Mouse (Mus musculus) stomach, embryonic 16.5 days (tissue): Measurements from ENCODE around the gene Rhod. TPM values are rescaled to one million over a fixed set of nuclear protein-coding genes. Genes with fewer than 3 reads are reported as not detected.

Source experiments
- ATAC-seq: fragments of 200-750 bp; cut with Nextera tagmentation; 2 replicates; pipeline ENCODE4 v1.8.0; 2017; ENCODE audit warnings: moderate number of reproducible peaks, moderate TSS enrichment; ENCODE audit not compliant: insufficient read depth, low FRiP score
- H3K27ac ChIP-seq: fragments of 300-500 bp; sonication (generic); 2 replicates; pipeline ENCODE4 v1.5.1; 2014; ENCODE audit warnings: low read length
- H3K27me3 ChIP-seq: fragments of 300-500 bp; sonication (generic); 2 replicates; pipeline ENCODE4 v1.6.1; 2014; ENCODE audit warnings: low read length, control low read depth, mixed read lengths; ENCODE audit not compliant: control insufficient read depth, insufficient read depth
- H3K36me3 ChIP-seq: fragments of 300-500 bp; sonication (generic); 2 replicates; pipeline ENCODE4 v1.6.1; 2014; ENCODE audit warnings: low read length; ENCODE audit not compliant: control insufficient read depth, insufficient read depth
- H3K4me1 ChIP-seq: fragments of 300-500 bp; sonication (generic); 2 replicates; pipeline ENCODE4 v1.6.1; 2014; ENCODE audit warnings: low read length, control low read depth, mixed read lengths; ENCODE audit not compliant: control insufficient read depth, insufficient read depth
- H3K4me2 ChIP-seq: fragments of 300-500 bp; sonication (generic); 2 replicates; pipeline ENCODE4 v1.6.1; 2014; ENCODE audit warnings: low read depth, low read length, mixed read lengths
- H3K4me3 ChIP-seq: fragments of 300-500 bp; sonication (generic); replicated peaks from 2 replicates; pipeline ENCODE4 v1.5.1; 2014; ENCODE audit warnings: mild to moderate bottlenecking, low read length
- H3K9ac ChIP-seq: fragments of 300-500 bp; sonication (generic); 2 replicates; pipeline ENCODE4 v1.6.1; 2014; ENCODE audit warnings: low read length
- H3K9me3 ChIP-seq: fragments of 300-500 bp; sonication (generic); replicated peaks from 2 replicates; pipeline ENCODE4 v1.6.1; 2016; ENCODE audit warnings: low read length, control low read depth; ENCODE audit not compliant: control insufficient read depth
- WGBS: fragments of 180-500 bp; shearing (Covaris S2); extraction: QIAGEN DNeasy Blood & Tissue Kit; methylation state at CpG from one replicate; pipeline ENCODE4 v1.1.7; 2014; 5-methylcytosine and 5-hydroxymethylcytosine counted together
- polyA plus RNA-seq: library from polyadenylated mRNA; unstranded; fragments of >200 nt; fragmentation: Nextera tagmentation; extraction: Ambion mirVana; gene quantifications from 2 replicates; pipeline ENCODE4 v1.2.1, GENCODE M21; 2015

The Rhod gene
- 24.3 and 36.4 TPM in 2 replicates for polyA plus RNA-seq

GRCm38 (mm10) chr19:4439161-4439801, at the start of gene Rhod:
TSS of gene Rhod (minus strand) at chr19:4439432.
- Histone ChIP-seq H3K4me3 (peak within 1 kb of the TSS; percentile 70), H3K27ac (peak within 1 kb of the TSS; percentile 57), H3K9ac (peak within 1 kb of the TSS; percentile 81), H3K36me3 (no peaks in the 10 kb centered on the region), H3K4me1 (peaks cover 33% of the 10 kb centered on the region), H3K9me3 (no peaks in the 10 kb centered on the region), H3K27me3 (no peaks in the 10 kb centered on the region), H3K4me2 (peak within 1 kb of the TSS; percentile 69)
- peak; percentile 75 for ATAC-seq
- under 1% methylated on average over 49 of the region's 51 CpGs for WGBS

GRCm38 (mm10) chr19:4487877-4488276, 48.6 kb upstream of the Rhod start:
- 0 out of 2 replicates have a peak, but pooled peaks cover 3% of the 10 kb centered on the region for H3K4me1 ChIP-seq
- WGBS: 69% methylated on average over 2 of the region's 2 CpGs
- no peak overlapping the region for H3K9ac ChIP-seq
- no peak overlapping the region for H3K4me2 ChIP-seq
- H3K27me3 ChIP-seq: no peaks in the 10 kb centered on the region
- H3K9me3 ChIP-seq: no peaks in the 10 kb centered on the region
- no peak overlapping the region for H3K27ac ChIP-seq
- no peaks in the 10 kb centered on the region for H3K36me3 ChIP-seq
- H3K4me3 ChIP-seq: no peak overlapping the region
- ATAC-seq: no peak

- Histone ChIP-seq H3K4me2 (no peak overlapping the region), H3K4me1 (0 out of 2 replicates have a peak, but pooled peaks cover 3% of the 10 kb centered on the region), H3K27ac (no peak overlapping the region), H3K27me3 (no peaks in the 10 kb centered on the region), H3K9me3 (no peaks in the 10 kb centered on the region), H3K4me3 (no peak overlapping the region), H3K36me3 (no peaks in the 10 kb centered on the region), H3K9ac (no peak overlapping the region)
- no peak for ATAC-seq
- 18% methylated on average over 5 of the region's 5 CpGs for WGBS
Observed at GRCm38 (mm10) chr19:4485006-4485405, 45.8 kb upstream of the Rhod start.

- H3K9me3 ChIP-seq: no peaks in the 10 kb centered on the region
- no peaks in the 10 kb centered on the region for H3K36me3 ChIP-seq
- no peak overlapping the region for H3K4me2 ChIP-seq
- H3K27me3 ChIP-seq: no peaks in the 10 kb centered on the region
- 76% methylated on average over 3 of the region's 3 CpGs for WGBS
- H3K4me3 ChIP-seq: no peak overlapping the region
- no peak overlapping the region for H3K27ac ChIP-seq
- ATAC-seq: no peak
- peaks cover 4% of the 10 kb centered on the region; the same call in 1 of the 2 replicates for H3K4me1 ChIP-seq
- no peak overlapping the region for H3K9ac ChIP-seq
Observed at GRCm38 (mm10) chr19:4482111-4482859, 43.1 kb upstream of the Rhod start.

- WGBS: 25% methylated on average over 4 of the region's 4 CpGs
- Histone ChIP-seq H3K4me3 (no peak overlapping the region), H3K36me3 (no peaks in the 10 kb centered on the region), H3K9me3 (no peaks in the 10 kb centered on the region), H3K4me2 (no peak overlapping the region), H3K27me3 (peaks cover 5% of the 10 kb centered on the region), H3K9ac (no peak overlapping the region), H3K27ac (no peak overlapping the region), H3K4me1 (peaks cover 12% of the 10 kb centered on the region)
- no peak for ATAC-seq
Observed at GRCm38 (mm10) chr19:4481326-4481725, 42.1 kb upstream of the Rhod start.

- H3K4me2 ChIP-seq: no peak overlapping the region
- no peaks in the 10 kb centered on the region for H3K36me3 ChIP-seq
- H3K9me3 ChIP-seq: no peaks in the 10 kb centered on the region
- ATAC-seq: no peak
- H3K9ac ChIP-seq: no peak overlapping the region
- 90% methylated on average over 2 of the region's 2 CpGs for WGBS
- no peak overlapping the region for H3K27ac ChIP-seq
- H3K4me3 ChIP-seq: no peak overlapping the region
- peaks cover 16% of the 10 kb centered on the region for H3K27me3 ChIP-seq
- peaks cover 10% of the 10 kb centered on the region for H3K4me1 ChIP-seq
Observed at GRCm38 (mm10) chr19:4480041-4480440, 40.8 kb upstream of the Rhod start.

GRCm38 (mm10) chr19:4478190-4478516, 38.9 kb upstream of the Rhod start:
- no peak for ATAC-seq
- peaks cover 18% of the 10 kb centered on the region for H3K27me3 ChIP-seq
- H3K4me3 ChIP-seq: no peak overlapping the region
- H3K27ac ChIP-seq: no peak overlapping the region; the same call in 1 of the 2 replicates
- 48% methylated on average over 1 of the region's 1 CpGs for WGBS
- no peaks in the 10 kb centered on the region for H3K36me3 ChIP-seq
- H3K4me1 ChIP-seq: peaks cover 10% of the 10 kb centered on the region
- H3K9ac ChIP-seq: no peak overlapping the region
- no peak overlapping the region for H3K4me2 ChIP-seq
- H3K9me3 ChIP-seq: no peaks in the 10 kb centered on the region

- Histone ChIP-seq H3K9me3 (no peaks in the 10 kb centered on the region), H3K9ac (peak within 1 kb of the TSS; percentile 73), H3K36me3 (no peaks in the 10 kb centered on the region), H3K4me3 (peak within 1 kb of the TSS; percentile 57), H3K27ac (no peak within 1 kb of the TSS; the same call in 1 of the 2 replicates), H3K4me1 (peaks cover 10% of the 10 kb centered on the region), H3K4me2 (peak within 1 kb of the TSS; percentile 98), H3K27me3 (peaks cover 18% of the 10 kb centered on the region)
- WGBS: 18% methylated on average over 21 of the region's 21 CpGs
- ATAC-seq: peak; percentile 72; the same call in 1 of the 2 replicates
Observed at GRCm38 (mm10) chr19:4477345-4478189, 38.3 kb upstream of the Rhod start, which contains the start of gene Syt12. TSS of gene Syt12 (minus strand) at chr19:4477447.
